Comparison of ENCODE assay signal across 15 mouse cellular contexts in the genomic region with DNA sequence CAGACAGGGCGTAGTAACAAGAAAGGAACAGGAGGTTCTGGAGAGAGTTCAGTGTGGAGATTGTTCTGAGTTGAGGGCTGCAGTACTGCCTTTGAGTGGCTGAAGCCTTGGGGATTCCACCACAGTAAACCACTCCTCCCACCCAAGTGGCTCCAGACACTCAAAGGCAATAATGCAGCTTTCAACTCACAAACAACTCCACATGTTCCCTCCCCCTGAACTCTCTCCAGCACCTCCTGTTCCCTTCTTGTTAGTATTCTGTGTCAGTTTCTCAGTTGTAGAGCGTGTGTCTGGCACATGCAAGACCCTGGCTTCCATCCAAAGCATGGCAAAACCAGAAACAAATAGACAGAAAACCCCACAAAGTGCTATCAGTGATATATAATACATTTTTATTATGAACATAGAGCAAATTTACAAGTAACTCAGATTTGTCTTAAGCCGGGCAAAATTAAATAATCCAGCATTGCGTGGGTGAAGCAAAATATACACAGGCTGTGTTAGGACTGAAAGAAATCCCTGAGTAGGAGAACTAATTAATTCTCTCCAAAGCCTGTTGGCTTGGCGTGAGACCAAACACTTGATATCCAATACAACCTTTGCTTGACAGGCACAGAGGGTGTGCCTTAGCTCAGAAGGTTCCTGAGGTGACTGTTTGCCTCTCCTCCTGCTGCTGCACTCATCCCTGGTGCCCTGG. TPM values are rescaled to one million over a fixed set of nuclear protein-coding genes. Genes with fewer than 3 reads are reported as not detected.
DNase-seq lines count a peak whose midpoint lies in the region; ATAC-seq lines count a peak whose summit lies in the region.
"Not testable (repeated sequence)": the region's sequence is repeated elsewhere in the genome, so short reads cannot be mapped to it uniquely, and the experiment has no call there.
"Had no signal": no experiment of that assay in that cellular context is flagged by ENCODE, and none has a peak within 500 bp of the region (broad histone marks: within the 10 kb centered on the region; RNA-seq: fewer than 3 reads in every experiment).

No protein-coding gene starts in this region.

- not testable (repeated sequence) for H3K36me3 ChIP-seq in forebrain, embryonic 15.5 days; hindbrain, embryonic 15.5 days; midbrain, embryonic 12.5 days

- not testable (repeated sequence) for H3K27me3 ChIP-seq in forebrain, embryonic 15.5 days; hindbrain, embryonic 15.5 days; midbrain, embryonic 12.5 days

- H3K4me3 ChIP-seq in forebrain, embryonic 15.5 days; hindbrain, embryonic 15.5 days; midbrain, embryonic 12.5 days: not testable (repeated sequence)

- H3K4me2 ChIP-seq in forebrain, embryonic 15.5 days (replicated peaks); hindbrain, embryonic 15.5 days; midbrain, embryonic 12.5 days (replicated peaks): not testable (repeated sequence)

- H3K9ac ChIP-seq in forebrain, embryonic 15.5 days (replicated peaks); hindbrain, embryonic 15.5 days; midbrain, embryonic 12.5 days (replicated peaks): not testable (repeated sequence)

- H3K27ac ChIP-seq in forebrain, embryonic 15.5 days (replicated peaks): peak overlapping the region; percentile 72
- H3K27ac ChIP-seq in hindbrain, embryonic 15.5 days (replicated peaks); midbrain, embryonic 12.5 days (replicated peaks): not testable (repeated sequence)

- H3K9me3 ChIP-seq in forebrain, embryonic 15.5 days; hindbrain, embryonic 15.5 days; midbrain, embryonic 12.5 days: not testable (repeated sequence)

- 11% methylated on average over 4 of the region's 5 CpGs for WGBS in forebrain, embryonic 15.5 days
- 47% methylated on average over 4 of the region's 5 CpGs for WGBS in hindbrain, embryonic 15.5 days
- WGBS in midbrain, embryonic 12.5 days: 68% methylated on average over 4 of the region's 5 CpGs

- not testable (repeated sequence) for H3K4me1 ChIP-seq in forebrain, embryonic 15.5 days; hindbrain, embryonic 15.5 days (replicated peaks); midbrain, embryonic 12.5 days

- peak; percentile 96 for ATAC-seq in forebrain, embryonic 15.5 days (replicated peaks)
- ATAC-seq in hindbrain, embryonic 15.5 days (ENCODE audit: low FRiP score, low read depth): peak; percentile 79; the same call in 1 of the 2 replicates
- ATAC-seq in midbrain, embryonic 12.5 days (ENCODE audit: low FRiP score, low read depth): peak; percentile 68

- DNase-seq in adipocyte (ENCODE audit: low spot score): peak; percentile 32
- DNase-seq in cerebellum, adult 9-11 months: peak; percentile 12
- DNase-seq in layer of hippocampus, adult 11-12 months (ENCODE audit: low spot score): peak; percentile 63
- DNase-seq in left cerebral cortex, adult 18-20 months (ENCODE audit: low spot score in 2 of 2): peak; percentile 5 to 16
- DNase-seq in right cerebral cortex, adult 2 months (ENCODE audit: low spot score in 2 of 2): peak; percentile 27 to 38

RNA-seq across cellular contexts. Expression of a gene that starts 15.9 kb away (rescaled TPM):
- 0.55 and 0.92 TPM in 2 replicates for polyA plus RNA-seq in forebrain, embryonic 15.5 days (2015; fragmentation: Nextera tagmentation; extraction: Ambion mirVana)
- 0.99 and 1.0 TPM in 2 replicates for polyA plus RNA-seq in hindbrain, embryonic 15.5 days (2015; fragmentation: Nextera tagmentation; extraction: Ambion mirVana)
- total RNA-seq in left cerebral cortex, adult 18-20 months (2021): 1 to 10 TPM; 3.4 to 5.0 TPM
- polyA plus RNA-seq in midbrain, embryonic 12.5 days (2016; fragmentation: Nextera tagmentation; extraction: Ambion mirVana): 0.64 and 0.73 TPM in 2 replicates
- polyA plus RNA-seq: G1E had no signal

RNA-seq across cellular contexts. Expression of a gene that starts 48.8 kb away (rescaled TPM):
- 0.39 and 0.60 TPM in 2 replicates for polyA plus RNA-seq in forebrain, embryonic 15.5 days (2015; fragmentation: Nextera tagmentation; extraction: Ambion mirVana)
- polyA plus RNA-seq in hindbrain, embryonic 15.5 days (2015; fragmentation: Nextera tagmentation; extraction: Ambion mirVana): 1.2 and 1.3 TPM in 2 replicates
- total RNA-seq in left cerebral cortex, adult 18-20 months (2021): not detected
- polyA plus RNA-seq in midbrain, embryonic 12.5 days (2016; fragmentation: Nextera tagmentation; extraction: Ambion mirVana): 0.65 and 0.75 TPM in 2 replicates
- total RNA-seq: G1E; gastrocnemius, adult 8-10 months; heart, postnatal 36 days; left cerebral cortex, postnatal 36 days had no signal
- polyA plus RNA-seq: activated CD4-positive, CD25-positive, alpha-beta regulatory T cell, adult 4 months; G1E; liver, embryonic 15.5 days; testis, adult 2 months had no signal

Comparison
In these comparisons a context has a peak if more than half of its experiments do, and no peak if none do; other contexts are left out.
1. DNase-seq: peak in every context shown above with its lines; median percentile 63 in layer of hippocampus, adult 11-12 months; 32 in right cerebral cortex, adult 2 months; 32 in adipocyte; 12 in cerebellum, adult 9-11 months; 10 in left cerebral cortex, adult 18-20 months.